Mouse (Mus musculus) liver, embryonic 14.5 days (tissue): Measurements from ENCODE around the gene Ksr2.

Experiments used
- CTCF ChIP-seq: IDR thresholded peaks from 2 replicates; pipeline ENCODE4 v1.5.1; 2016; ENCODE audit warnings: antibody characterized with exemption, low read depth, control low read depth
- EP300 ChIP-seq: IDR thresholded peaks from 2 replicates; pipeline ENCODE4 v1.6.1; 2016; ENCODE audit warnings: antibody characterized with exemption, low read depth

GRCm38 (mm10) chr5:117481162-117481561, 67.4 kb downstream of the Ksr2 start:
- TF ChIP-seq CTCF (no peak), EP300 (no peak)
